Mouse (Mus musculus): Measurements from ENCODE around the gene Ciao2b. TPM values are rescaled to one million over a fixed set of nuclear protein-coding genes. Genes with fewer than 3 reads are reported as not detected.

The Ciao2b gene
- total and polyA plus RNA-seq, 3 experiments = 78.7 to 110 TPM; not detected in 1

GRCm38 (mm10) chr8:104598496-104598895 lies 43.3 kb downstream of the Ciao2b start:
- TF ChIP-seq GABPA (IDR thresholded peaks at IDR 0.05; ENCODE audit: low read depth, low read length) (no peak), CHD2 (IDR thresholded peaks at IDR 0.05; ENCODE audit: low read length) (no peak), MAFK (IDR thresholded peaks at IDR 0.05; ENCODE audit: borderline replicate concordance, low read depth, low read length) (no peak), MAZ (IDR thresholded peaks at IDR 0.05; ENCODE audit: low read depth, low read length) (no peak), ZC3H11A (IDR thresholded peaks at IDR 0.05; ENCODE audit: low read depth, low read length) (no peak), TCF12 (IDR thresholded peaks at IDR 0.05; ENCODE audit: low read depth, low read length) (no peak), ETS1 (IDR thresholded peaks at IDR 0.05; ENCODE audit: low read depth, low read length) (no peak), USF1 (IDR thresholded peaks at IDR 0.05; ENCODE audit: low read depth, low read length) (no peak), MYC (IDR thresholded peaks at IDR 0.05; ENCODE audit: low read depth, low read length) (no peak), CHD1 (IDR thresholded peaks at IDR 0.05; ENCODE audit: low read depth, low read length) (no peak), NELFE (IDR thresholded peaks at IDR 0.05; ENCODE audit: low read depth, low read length) (no peak), POLR2AphosphoS2 (IDR thresholded peaks at IDR 0.05; ENCODE audit: low read length) (no peak), ELF1 (IDR thresholded peaks at IDR 0.05; ENCODE audit: low read depth, low read length) (no peak), MAX (IDR thresholded peaks at IDR 0.05; ENCODE audit: low read length) (no peak), MEF2A (IDR thresholded peaks at IDR 0.05; ENCODE audit: extremely low read depth, insufficient replicate concordance, low read depth, low read length, poor library complexity, severe bottlenecking) (no peak), E2F4 (IDR thresholded peaks at IDR 0.05; ENCODE audit: borderline replicate concordance, low read depth, low read length) (no peak), HCFC1 (IDR thresholded peaks at IDR 0.05; ENCODE audit: low read depth, low read length) (no peak), UBTF (IDR thresholded peaks at IDR 0.05; ENCODE audit: borderline replicate concordance, insufficient read depth, low read depth, low read length) (no peak), KAT2A (conservative IDR thresholded peaks at IDR 0.05; ENCODE audit: low read depth, low read length) (no peak), JUND (IDR thresholded peaks at IDR 0.05; ENCODE audit: low read depth, low read length) (no peak)
- H3K27me3 ChIP-seq (ENCODE audit: control insufficient read depth in 1 of 2, insufficient read depth in 2 of 2, low read length in 2 of 2) = no peaks in the 10 kb centered on the region
- H3K9ac ChIP-seq (ENCODE audit: control insufficient read depth, low read depth, low read length, poor library complexity, severe bottlenecking) = no peak overlapping the region
- no peaks in the 10 kb centered on the region for H3K9me3 ChIP-seq (replicated peaks; ENCODE audit: insufficient read depth, low read length)
- peaks cover 21% of the 10 kb centered on the region for H3K79me2 ChIP-seq (ENCODE audit: control insufficient read depth, insufficient read depth, low read length, poor library complexity)
- H3K27ac ChIP-seq (ENCODE audit: control insufficient read depth, low read depth, low read length) = no peak overlapping the region
- H3K4me1 ChIP-seq (ENCODE audit: control insufficient read depth in 1 of 2, insufficient read depth in 2 of 2, low read length in 2 of 2) = peaks cover 0 to 10% of the 10 kb centered on the region in 2 experiments; a peak in 3 of 4 replicates
- H3K36me3 ChIP-seq (ENCODE audit: control insufficient read depth in 1 of 2, insufficient read depth in 2 of 2, low read length in 2 of 2) = peaks cover 0 to 16% of the 10 kb centered on the region in 2 experiments; a peak in 2 of 4 replicates
- DNase-seq (ENCODE audit: low read depth, low spot score) = no peak
- no peak overlapping the region for H3K4me3 ChIP-seq (ENCODE audit: control insufficient read depth in 1 of 2, insufficient read depth in 1 of 2, low read depth in 2 of 2, low read length in 2 of 2)

- Histone ChIP-seq H3K79me2 (ENCODE audit: control insufficient read depth, insufficient read depth, low read length, poor library complexity) (peaks cover 26% of the 10 kb centered on the region), H3K36me3 (ENCODE audit: control insufficient read depth in 1 of 2, insufficient read depth in 2 of 2, low read length in 2 of 2) (peaks cover 0 to 18% of the 10 kb centered on the region in 2 experiments; a peak in 2 of 4 replicates), H3K27ac (ENCODE audit: control insufficient read depth, low read depth, low read length) (no peak overlapping the region), H3K4me1 (ENCODE audit: control insufficient read depth in 1 of 2, insufficient read depth in 2 of 2, low read length in 2 of 2) (peaks cover 0 to 10% of the 10 kb centered on the region in 2 experiments; a peak in 3 of 4 replicates), H3K27me3 (ENCODE audit: control insufficient read depth in 1 of 2, insufficient read depth in 2 of 2, low read length in 2 of 2) (no peaks in the 10 kb centered on the region), H3K4me3 (ENCODE audit: control insufficient read depth in 1 of 2, insufficient read depth in 1 of 2, low read depth in 2 of 2, low read length in 2 of 2) (no peak overlapping the region), H3K9ac (ENCODE audit: control insufficient read depth, low read depth, low read length, poor library complexity, severe bottlenecking) (no peak overlapping the region), H3K9me3 (replicated peaks; ENCODE audit: insufficient read depth, low read length) (no peaks in the 10 kb centered on the region)
- no peak for DNase-seq (ENCODE audit: low read depth, low spot score)
- TF ChIP-seq MXI1 (IDR thresholded peaks at IDR 0.05; ENCODE audit: low read depth, low read length) = no peak
- no peak for TF ChIP-seq MAX (IDR thresholded peaks at IDR 0.05; ENCODE audit: low read length)
- TF ChIP-seq EP300 (IDR thresholded peaks at IDR 0.05; ENCODE audit: low read depth in 1 of 2, low read length in 2 of 2) = no peak
- TF ChIP-seq RAD21 (IDR thresholded peaks at IDR 0.05; ENCODE audit: low read depth, low read length) = no peak
- no peak for TF ChIP-seq MYB (IDR thresholded peaks at IDR 0.05; ENCODE audit: low read depth, low read length)
- TF ChIP-seq RCOR1 (IDR thresholded peaks at IDR 0.05; ENCODE audit: low read depth, low read length) = no peak
Measured at GRCm38 (mm10) chr8:104597656-104598055, 44.1 kb downstream of the Ciao2b start.

All from MEL (cell line).